Mouse (Mus musculus) stomach, embryonic 16.5 days (tissue): ENCODE results near the gene Sorcs1. TPM values are rescaled to one million over a fixed set of nuclear protein-coding genes. Genes with fewer than 3 reads are reported as not detected.

ENCODE experiments used
- ATAC-seq: fragments of 200-750 bp; cut with Nextera tagmentation; 2 replicates; pipeline ENCODE4 v1.8.0; 2017; ENCODE audit warnings: moderate number of reproducible peaks, moderate TSS enrichment; ENCODE audit not compliant: insufficient read depth, low FRiP score
- H3K27ac ChIP-seq: fragments of 300-500 bp; sonication (generic); 2 replicates; pipeline ENCODE4 v1.5.1; 2014; ENCODE audit warnings: low read length
- H3K27me3 ChIP-seq: fragments of 300-500 bp; sonication (generic); 2 replicates; pipeline ENCODE4 v1.6.1; 2014; ENCODE audit warnings: low read length, control low read depth, mixed read lengths; ENCODE audit not compliant: control insufficient read depth, insufficient read depth
- H3K36me3 ChIP-seq: fragments of 300-500 bp; sonication (generic); 2 replicates; pipeline ENCODE4 v1.6.1; 2014; ENCODE audit warnings: low read length; ENCODE audit not compliant: control insufficient read depth, insufficient read depth
- H3K4me1 ChIP-seq: fragments of 300-500 bp; sonication (generic); 2 replicates; pipeline ENCODE4 v1.6.1; 2014; ENCODE audit warnings: low read length, control low read depth, mixed read lengths; ENCODE audit not compliant: control insufficient read depth, insufficient read depth
- H3K4me2 ChIP-seq: fragments of 300-500 bp; sonication (generic); 2 replicates; pipeline ENCODE4 v1.6.1; 2014; ENCODE audit warnings: low read depth, low read length, mixed read lengths
- H3K4me3 ChIP-seq: fragments of 300-500 bp; sonication (generic); replicated peaks from 2 replicates; pipeline ENCODE4 v1.5.1; 2014; ENCODE audit warnings: mild to moderate bottlenecking, low read length
- H3K9ac ChIP-seq: fragments of 300-500 bp; sonication (generic); 2 replicates; pipeline ENCODE4 v1.6.1; 2014; ENCODE audit warnings: low read length
- H3K9me3 ChIP-seq: fragments of 300-500 bp; sonication (generic); replicated peaks from 2 replicates; pipeline ENCODE4 v1.6.1; 2016; ENCODE audit warnings: low read length, control low read depth; ENCODE audit not compliant: control insufficient read depth
- WGBS: fragments of 180-500 bp; shearing (Covaris S2); extraction: QIAGEN DNeasy Blood & Tissue Kit; methylation state at CpG from one replicate; pipeline ENCODE4 v1.1.7; 2014; 5-methylcytosine and 5-hydroxymethylcytosine counted together
- polyA plus RNA-seq: library from polyadenylated mRNA; unstranded; fragments of >200 nt; fragmentation: Nextera tagmentation; extraction: Ambion mirVana; gene quantifications from 2 replicates; pipeline ENCODE4 v1.2.1, GENCODE M21; 2015

Sorcs1 gene
- polyA plus RNA-seq, 1 experiment from 2014 or later = 2.4 TPM

DNA sequence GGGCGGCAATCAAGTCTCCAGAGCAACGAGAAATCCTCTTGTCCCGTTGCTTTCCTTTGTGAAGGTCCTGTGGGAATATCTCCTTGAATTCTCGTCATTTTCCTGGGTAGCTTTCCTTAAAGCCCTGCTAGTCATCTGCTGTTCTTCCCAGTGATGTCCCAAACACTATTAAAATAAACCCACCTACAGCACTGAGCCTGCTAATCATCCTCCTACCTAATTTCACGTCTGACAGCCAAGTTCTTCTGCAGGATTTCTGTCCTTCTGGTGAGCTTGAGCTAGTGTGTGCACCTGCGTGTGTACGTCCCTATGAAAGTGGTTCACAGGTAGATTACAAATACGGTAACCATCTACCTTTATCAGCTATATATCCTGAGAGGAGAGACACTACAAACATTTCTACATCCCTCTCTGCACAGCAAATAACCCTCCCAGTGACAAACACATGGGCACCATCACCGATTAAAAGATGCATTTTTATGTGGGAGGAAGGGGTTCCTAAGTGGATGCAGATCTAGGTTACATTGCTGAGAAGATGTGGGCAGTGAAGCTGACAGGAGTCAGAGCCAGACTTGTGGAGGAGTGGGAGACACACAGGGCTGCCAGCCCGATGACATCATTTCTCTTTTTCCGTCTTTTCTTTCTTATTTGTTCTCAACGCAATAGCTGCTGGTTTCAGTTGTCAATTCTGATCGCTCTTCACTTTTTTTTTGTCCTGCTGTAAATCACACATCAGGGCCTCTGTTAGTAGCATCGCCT, 259.3 kb downstream of the Sorcs1 start:
- Histone ChIP-seq H3K4me2 (no peak overlapping the region), H3K4me3 (no peak overlapping the region), H3K27ac (no peak overlapping the region), H3K9ac (no peak overlapping the region), H3K36me3 (no peaks in the 10 kb centered on the region), H3K9me3 (no peaks in the 10 kb centered on the region), H3K4me1 (no peaks in the 10 kb centered on the region), H3K27me3 (no peaks in the 10 kb centered on the region)
- 48% methylated on average over 14 of the region's 14 CpGs for WGBS
- ATAC-seq = no peak

DNA sequence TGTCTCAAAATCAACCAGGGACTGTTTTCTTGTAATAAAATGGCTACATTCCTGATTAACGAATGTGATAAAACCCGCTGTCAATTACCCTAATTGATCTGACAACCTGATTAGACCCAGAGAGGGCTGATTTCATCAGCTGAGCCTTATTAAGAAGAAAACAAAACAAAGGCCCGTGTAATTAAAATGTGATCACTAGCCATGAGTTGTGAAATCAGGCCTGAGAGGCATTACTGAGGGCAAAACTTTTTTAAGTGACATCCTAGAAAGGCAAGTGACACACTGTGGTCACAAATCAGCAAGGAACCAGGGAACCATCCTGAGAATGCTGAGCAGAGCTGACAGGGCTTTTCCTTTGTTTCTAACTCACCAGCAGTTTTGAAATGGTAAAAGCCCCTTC, 267.9 kb downstream of the Sorcs1 start:
- Histone ChIP-seq H3K36me3 (no peaks in the 10 kb centered on the region), H3K9me3 (no peaks in the 10 kb centered on the region), H3K27ac (no peak overlapping the region), H3K9ac (no peak overlapping the region), H3K4me1 (no peaks in the 10 kb centered on the region), H3K4me2 (no peak overlapping the region), H3K27me3 (no peaks in the 10 kb centered on the region), H3K4me3 (no peak overlapping the region)
- 79% methylated on average over 3 of the region's 3 CpGs for WGBS
- ATAC-seq = no peak

DNA sequence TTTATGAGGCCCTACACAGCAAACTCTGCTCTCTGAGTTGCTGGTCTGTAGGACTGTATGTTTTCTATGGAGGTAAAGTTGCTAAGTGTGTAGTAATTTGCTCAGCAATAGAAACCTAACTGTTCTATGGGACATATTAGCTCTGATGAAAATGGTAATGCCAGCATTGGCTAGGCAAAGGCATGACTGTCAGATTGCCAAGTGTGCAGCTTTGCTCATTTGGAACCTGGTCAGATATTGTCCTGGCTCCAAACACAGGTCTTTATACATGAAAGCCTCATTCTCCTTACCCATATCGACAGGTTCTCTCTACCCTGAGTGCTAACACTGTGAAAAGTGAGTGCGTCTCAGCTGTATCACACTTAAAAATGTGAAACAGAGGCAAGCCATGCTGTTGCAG, 280.1 kb downstream of the Sorcs1 start:
- H3K4me1 ChIP-seq = no peaks in the 10 kb centered on the region
- H3K9ac ChIP-seq = no peak overlapping the region
- 88% methylated on average over 2 of the region's 2 CpGs for WGBS
- H3K4me3 ChIP-seq = no peak overlapping the region
- no peaks in the 10 kb centered on the region for H3K36me3 ChIP-seq
- no peak for ATAC-seq
- H3K4me2 ChIP-seq = no peak overlapping the region
- no peaks in the 10 kb centered on the region for H3K9me3 ChIP-seq
- H3K27me3 ChIP-seq = no peaks in the 10 kb centered on the region
- H3K27ac ChIP-seq = no peak overlapping the region

- Histone ChIP-seq H3K4me2 (no peak overlapping the region), H3K4me3 (no peak overlapping the region), H3K36me3 (no peaks in the 10 kb centered on the region), H3K9ac (no peak overlapping the region), H3K4me1 (no peaks in the 10 kb centered on the region), H3K9me3 (no peaks in the 10 kb centered on the region), H3K27ac (no peak overlapping the region), H3K27me3 (no peaks in the 10 kb centered on the region)
- 55% methylated on average over 6 of the region's 6 CpGs for WGBS
- no peak for ATAC-seq
Measured at GRCm38 (mm10) chr19:50395731-50396130, 282.7 kb downstream of the Sorcs1 start.

GRCm38 (mm10) chr19:50394101-50394500, 284.3 kb downstream of the Sorcs1 start:
- H3K4me1 ChIP-seq = no peaks in the 10 kb centered on the region
- H3K27me3 ChIP-seq = no peaks in the 10 kb centered on the region
- no peak overlapping the region for H3K4me2 ChIP-seq
- H3K9ac ChIP-seq = no peak overlapping the region
- H3K9me3 ChIP-seq = no peaks in the 10 kb centered on the region
- no peaks in the 10 kb centered on the region for H3K36me3 ChIP-seq
- no peak overlapping the region for H3K27ac ChIP-seq
- WGBS = 81% methylated on average over 5 of the region's 5 CpGs
- H3K4me3 ChIP-seq = no peak overlapping the region
- ATAC-seq = no peak

- WGBS = 63% methylated on average over 9 of the region's 9 CpGs
Measured at GRCm38 (mm10) chr19:50389925-50390552, 288.4 kb downstream of the Sorcs1 start.

DNA sequence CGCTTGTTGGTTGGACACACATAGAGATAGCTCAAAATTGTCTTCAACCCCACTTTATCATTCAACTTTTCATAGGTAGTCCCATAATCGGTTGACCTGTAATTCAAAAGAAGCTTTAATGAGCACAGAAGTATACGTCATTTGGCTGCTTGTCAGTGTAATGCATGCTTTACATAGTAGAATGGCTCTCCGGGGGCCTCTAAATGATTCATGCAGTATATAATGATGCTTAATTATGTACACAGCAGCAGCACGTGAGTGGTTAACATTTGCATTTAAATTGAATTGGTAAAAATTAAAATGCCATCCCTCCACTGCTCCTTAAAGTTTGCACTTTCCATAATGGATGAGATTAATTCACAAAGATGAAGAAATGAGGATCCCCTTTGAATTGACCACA, 299.5 kb downstream of the Sorcs1 start:
- no peaks in the 10 kb centered on the region for H3K27me3 ChIP-seq
- no peak overlapping the region for H3K27ac ChIP-seq
- no peaks in the 10 kb centered on the region for H3K36me3 ChIP-seq
- ATAC-seq = no peak
- no peak overlapping the region for H3K4me3 ChIP-seq
- 83% methylated on average over 5 of the region's 5 CpGs for WGBS
- H3K9me3 ChIP-seq = no peaks in the 10 kb centered on the region
- no peak overlapping the region for H3K9ac ChIP-seq
- no peaks in the 10 kb centered on the region for H3K4me1 ChIP-seq
- no peak overlapping the region for H3K4me2 ChIP-seq

More at GRCm38 (mm10) chr19:50389925-50390552, 288.4 kb downstream of the Sorcs1 start:
- H3K36me3 ChIP-seq = no peaks in the 10 kb centered on the region
- H3K4me1 ChIP-seq = no peaks in the 10 kb centered on the region
- no peaks in the 10 kb centered on the region for H3K27me3 ChIP-seq
- H3K27ac ChIP-seq = no peak overlapping the region
- H3K9ac ChIP-seq = no peak overlapping the region
- 0 out of 2 replicates have a peak, but pooled peaks cover 4% of the 10 kb centered on the region for H3K9me3 ChIP-seq
- H3K4me3 ChIP-seq = no peak overlapping the region
- no peak for ATAC-seq
- H3K4me2 ChIP-seq = no peak overlapping the region

DNA sequence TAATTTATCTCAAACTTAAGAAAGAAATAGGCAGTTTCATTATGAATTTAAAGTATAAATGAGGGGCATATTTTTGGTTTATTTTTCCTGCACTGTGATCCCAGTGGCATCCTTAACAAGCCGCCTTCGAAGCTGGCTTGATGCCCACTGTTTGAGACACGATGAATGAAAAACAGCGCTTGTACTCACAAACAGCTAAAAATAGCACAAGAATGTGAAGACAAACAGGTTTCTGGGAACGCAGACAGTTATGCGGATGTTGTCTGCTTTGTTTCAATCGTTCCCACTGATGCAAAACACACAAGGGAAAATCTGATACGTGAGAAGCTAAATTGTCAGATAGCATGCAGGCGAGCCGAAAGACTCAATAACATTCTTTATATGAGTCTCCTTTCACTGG, 303.7 kb downstream of the Sorcs1 start:
- Histone ChIP-seq H3K9me3 (no peaks in the 10 kb centered on the region), H3K9ac (no peak overlapping the region), H3K27ac (no peak overlapping the region), H3K4me3 (no peak overlapping the region), H3K27me3 (no peaks in the 10 kb centered on the region), H3K4me1 (no peaks in the 10 kb centered on the region), H3K36me3 (no peaks in the 10 kb centered on the region), H3K4me2 (no peak overlapping the region)
- 47% methylated on average over 10 of the region's 10 CpGs for WGBS
- no peak for ATAC-seq

DNA sequence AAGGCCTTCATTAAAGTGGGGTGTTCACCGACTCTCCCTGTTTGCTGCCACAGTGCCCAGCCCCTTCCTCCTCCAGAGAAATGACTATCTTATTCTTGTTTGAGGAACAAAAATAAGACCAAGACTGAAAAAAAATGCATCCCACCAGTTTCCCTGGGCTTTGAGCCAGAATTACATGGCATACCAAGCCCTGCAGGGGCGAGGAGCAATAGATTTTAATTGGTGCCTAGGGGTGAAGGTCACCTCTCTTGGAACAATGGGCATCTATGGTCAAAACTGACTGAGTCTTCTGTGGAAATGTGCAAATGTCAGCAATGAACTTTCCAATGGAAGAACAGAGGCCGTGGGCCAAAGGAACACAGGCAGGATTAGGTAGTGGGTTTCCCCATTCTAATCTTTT, 312.0 kb downstream of the Sorcs1 start:
- Histone ChIP-seq H3K9me3 (no peaks in the 10 kb centered on the region), H3K27ac (no peak overlapping the region), H3K27me3 (no peaks in the 10 kb centered on the region), H3K4me2 (no peak overlapping the region), H3K9ac (no peak overlapping the region), H3K4me1 (0 out of 2 replicates have a peak, but pooled peaks cover 3% of the 10 kb centered on the region), H3K36me3 (no peaks in the 10 kb centered on the region), H3K4me3 (no peak overlapping the region)
- WGBS = 74% methylated on average over 3 of the region's 3 CpGs
- no peak for ATAC-seq
